Mouse (Mus musculus): ENCODE data around the gene Scp2d1. TPM values are rescaled to one million over a fixed set of nuclear protein-coding genes. Genes with fewer than 3 reads are reported as not detected.
"Not testable (repeated sequence)": the region's sequence is repeated elsewhere in the genome, so short reads cannot be mapped to it uniquely, and the experiment has no call there.

Gene Scp2d1
- not detected for total RNA-seq (2021)
- long read RNA-seq, experiment 1, result 0 reads
- long read RNA-seq, experiment 2, result 0 reads

DNA sequence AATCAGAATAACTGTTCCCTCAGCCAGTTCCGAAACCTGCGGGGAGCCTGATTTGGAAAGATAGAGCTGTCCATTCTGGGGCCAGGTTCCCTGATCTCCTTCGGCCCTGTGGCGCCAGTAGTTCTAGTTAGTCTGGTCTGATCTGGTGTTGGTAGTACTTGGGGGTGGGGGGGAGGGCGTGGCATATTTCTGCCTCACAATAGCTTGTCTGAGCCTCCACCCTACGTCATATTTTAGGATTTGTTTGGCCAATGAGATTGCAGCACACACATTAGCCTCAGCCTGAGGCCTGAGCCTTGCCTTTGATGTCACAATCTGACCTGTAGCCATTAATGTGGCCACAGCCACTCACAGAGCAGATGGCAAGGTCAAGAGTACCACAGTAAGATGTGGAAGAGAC is at the start of gene Scp2d1:
Gene Scp2d1 (plus strand): TSS at position 301 of the 400 bp plus-strand sequence.
- DNase-seq (ENCODE audit: low spot score), result not testable (repeated sequence)

- peak; percentile 30 for DNase-seq (ENCODE audit: low spot score)
Observed at GRCm38 (mm10) chr2:144774636-144775160, 48.8 kb upstream of the Scp2d1 start.

DNA sequence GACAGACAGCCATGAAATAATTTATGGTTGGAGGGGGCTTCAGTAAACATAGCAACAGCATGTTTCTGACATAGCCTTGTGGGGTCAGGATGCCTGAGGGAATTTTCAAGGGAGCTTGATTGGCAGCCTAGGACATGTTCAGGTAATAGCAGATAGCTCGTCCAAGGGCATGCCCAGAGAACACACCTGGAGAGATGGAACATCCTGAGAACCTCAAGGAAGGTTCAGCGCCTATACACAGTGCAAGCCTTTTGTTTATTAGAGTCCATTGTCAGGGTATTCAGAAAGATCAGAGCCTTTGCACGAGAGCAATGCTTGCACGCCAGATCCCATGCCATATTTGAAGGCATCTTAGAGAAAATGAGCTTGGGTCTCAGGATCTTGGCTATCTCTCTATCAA is 47.8 kb upstream of the Scp2d1 start:
- DNase-seq (ENCODE audit: low spot score), result no peak

GRCm38 (mm10) chr2:144779263-144779662 is 44.2 kb upstream of the Scp2d1 start:
- no peak for DNase-seq (ENCODE audit: low spot score)

- no peak for DNase-seq (ENCODE audit: low spot score)
Observed at GRCm38 (mm10) chr2:144780731-144781130, 42.7 kb upstream of the Scp2d1 start.

DNA sequence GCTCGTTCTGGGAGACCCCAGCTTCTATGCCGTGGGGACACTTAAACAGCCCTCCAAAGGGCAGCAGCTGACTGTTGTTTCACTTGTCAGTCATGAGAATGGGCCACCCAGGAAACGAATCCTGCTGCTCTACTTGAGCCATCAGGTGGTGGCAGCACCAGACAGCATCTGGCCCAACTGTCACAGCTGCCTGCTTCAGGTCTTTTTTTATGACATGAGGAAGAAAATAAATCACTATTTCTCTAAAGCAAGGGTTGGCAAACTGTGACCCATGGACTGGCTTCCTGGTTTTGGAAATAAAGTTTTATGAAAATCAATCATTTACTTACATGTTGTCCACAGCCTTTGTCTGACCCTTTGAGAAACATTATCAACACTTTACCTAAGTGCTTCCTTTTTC is 41.6 kb upstream of the Scp2d1 start:
- DNase-seq (ENCODE audit: low spot score), result no peak

GRCm38 (mm10) chr2:144782481-144782880 is 41.0 kb upstream of the Scp2d1 start:
- no peak for DNase-seq (ENCODE audit: low spot score)

- no peak for DNase-seq (ENCODE audit: low spot score)
Observed at GRCm38 (mm10) chr2:144783190-144783589, 40.3 kb upstream of the Scp2d1 start.

- DNase-seq (ENCODE audit: low spot score), result no peak
Observed at GRCm38 (mm10) chr2:144783831-144784230, 39.6 kb upstream of the Scp2d1 start.

- no peak for DNase-seq (ENCODE audit: low spot score)
Observed at GRCm38 (mm10) chr2:144791671-144792294, 31.7 kb upstream of the Scp2d1 start.

DNA sequence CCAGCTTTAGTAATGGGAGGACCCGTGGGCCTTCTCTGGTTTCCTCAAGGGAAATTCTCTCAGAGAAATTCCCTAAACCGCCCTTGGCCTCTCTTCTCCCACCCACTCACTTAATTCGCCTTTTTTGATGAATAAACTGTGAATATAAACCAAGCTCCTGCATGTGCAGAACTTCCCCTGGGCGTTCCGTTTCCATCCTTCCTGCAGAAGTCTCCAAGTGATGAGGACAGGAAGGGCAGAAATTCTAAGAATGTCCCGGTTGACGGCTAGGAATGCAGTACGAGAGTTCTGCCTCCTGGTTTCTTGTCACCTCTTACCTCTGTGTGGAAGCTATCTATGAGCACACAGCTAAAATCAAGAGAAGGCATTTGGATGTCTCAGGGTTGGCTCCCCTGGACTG is 25.9 kb upstream of the Scp2d1 start:
- DNase-seq (ENCODE audit: low spot score), result no peak

DNA sequence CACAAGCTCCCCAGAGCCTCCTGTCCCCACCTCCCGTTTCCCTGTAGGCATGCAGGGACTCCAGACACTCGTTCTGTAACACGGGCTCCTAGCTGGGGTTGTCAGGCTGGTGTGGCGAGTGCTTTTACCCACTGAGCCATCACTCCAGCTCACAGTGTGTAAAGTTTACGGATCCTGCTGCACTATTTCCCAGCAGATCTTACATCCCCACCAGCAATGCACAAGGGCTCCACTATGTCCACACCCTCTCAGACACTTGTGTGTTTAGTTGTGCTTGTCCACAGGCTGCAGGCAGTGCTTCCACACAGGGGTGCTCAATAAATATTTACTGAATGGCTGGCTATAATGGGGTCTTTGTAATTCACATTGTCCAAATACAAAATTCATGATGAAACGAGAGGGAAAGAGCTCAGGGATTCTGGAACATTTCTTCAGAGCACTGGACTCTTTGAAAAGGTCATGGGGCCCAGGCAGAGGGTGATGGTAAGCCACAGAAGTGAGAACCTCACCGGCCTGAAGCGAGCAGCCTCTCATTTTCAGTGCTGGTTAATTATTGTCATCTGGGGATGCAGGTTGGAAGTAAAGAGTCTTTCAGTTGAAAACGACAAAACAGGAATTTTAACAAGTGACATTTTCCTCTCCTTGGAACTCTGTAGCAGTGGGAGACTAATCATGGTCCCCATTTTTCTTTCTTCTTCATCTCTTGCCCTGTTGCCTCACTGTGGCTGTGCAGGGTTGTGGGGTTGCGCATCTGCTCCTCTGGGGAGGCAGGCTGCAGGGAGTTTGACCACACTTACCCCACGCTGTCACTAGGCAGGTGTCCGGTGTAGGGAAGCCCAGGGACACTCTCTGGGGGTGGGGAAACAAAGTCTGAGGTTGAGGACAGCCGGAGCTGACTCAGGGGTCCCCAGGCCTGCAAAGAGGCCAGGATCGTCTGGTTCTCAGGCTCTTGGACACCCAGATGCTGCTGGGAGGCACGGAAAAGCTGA is 15.4 kb upstream of the Scp2d1 start:
- no peak for DNase-seq (ENCODE audit: low spot score)

- DNase-seq (ENCODE audit: low spot score), result no peak
Observed at GRCm38 (mm10) chr2:144828457-144828985, 5.1 kb downstream of the Scp2d1 start.

DNA sequence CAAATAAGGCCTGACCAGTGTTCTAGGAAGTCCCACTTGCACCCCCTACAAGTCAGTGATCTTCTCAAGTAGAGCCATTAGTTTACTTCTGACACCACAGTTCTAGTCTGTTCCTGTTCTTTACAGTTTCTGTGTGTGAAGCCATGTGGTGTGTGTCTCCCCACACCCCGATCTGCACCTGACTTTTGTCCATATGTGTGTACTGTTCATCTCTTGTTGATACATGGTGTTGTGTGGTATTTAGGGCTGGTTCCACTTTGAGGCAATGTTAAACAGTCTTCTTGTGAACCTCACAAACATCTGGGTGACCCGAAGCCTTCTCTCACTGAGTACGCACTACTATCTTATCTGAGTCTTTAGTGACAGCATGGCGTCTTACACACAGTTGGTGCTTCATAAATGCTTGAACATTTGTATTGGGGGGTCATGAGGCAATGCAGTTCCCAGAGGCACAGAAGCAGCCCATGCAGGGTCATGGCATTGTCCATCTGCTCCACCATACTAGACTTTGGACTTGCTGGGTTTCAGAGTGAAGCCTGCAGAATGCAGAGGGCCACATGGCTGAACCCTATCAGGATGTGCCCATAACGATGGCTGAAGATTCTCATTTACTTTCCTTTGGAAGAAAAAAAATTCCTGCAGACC is 13.3 kb downstream of the Scp2d1 start:
- DNase-seq (ENCODE audit: low spot score), result no peak

DNA sequence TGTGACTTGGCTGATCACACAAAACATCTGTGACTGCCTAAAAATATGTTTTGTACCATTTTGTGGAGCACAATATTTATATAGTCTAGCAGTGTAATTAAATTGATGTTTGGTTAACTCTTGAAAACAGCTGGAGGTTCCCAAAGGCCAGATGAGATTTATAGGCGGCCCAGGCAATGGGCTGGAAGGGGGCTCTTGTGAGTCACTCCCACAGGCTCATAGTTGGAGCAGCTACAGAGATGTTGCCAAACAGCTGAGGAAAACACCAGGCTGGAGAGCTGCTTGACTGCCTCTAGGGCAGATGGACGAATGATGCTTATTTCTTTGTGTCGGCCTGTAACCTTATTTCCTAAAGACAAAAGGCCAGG is 13.8 kb downstream of the Scp2d1 start:
- no peak for DNase-seq (ENCODE audit: low spot score)

- peak; percentile 32 for DNase-seq (ENCODE audit: low spot score)
Observed at GRCm38 (mm10) chr2:144868827-144869226, 45.4 kb downstream of the Scp2d1 start.

Other genes starting within 250 kb of the Scp2d1 start
- gene Smim26, start 229.6 kb upstream of the Scp2d1 start, total RNA-seq (2021), result 10 to 100 TPM; 75.6 to 87.0 TPM
- gene Dtd1, start 223.8 kb upstream of the Scp2d1 start, total RNA-seq (2021), result 10 to 100 TPM; 13.1 to 13.5 TPM